Mouse (Mus musculus) spleen, adult 2 months (tissue): Measurements from ENCODE around the gene Gabbr2.

Experiments used
- CTCF ChIP-seq: fragments of 200-500 bp; IDR thresholded peaks from 2 replicates; pipeline ENCODE4 v1.5.1; 2011; ENCODE audit warnings: mild to moderate bottlenecking, inconsistent platforms; ENCODE audit not compliant: insufficient read depth, insufficient read length, insufficient replicate concordance; ENCODE audit errors: extremely low read depth
- POLR2A ChIP-seq: fragments of 200-500 bp; IDR thresholded peaks from 2 replicates; pipeline ENCODE4 v1.6.1; 2011; ENCODE audit warnings: low read depth, low read length, inconsistent platforms

GRCm38 (mm10) chr4:46736910-46737511 is 254.7 kb downstream of the Gabbr2 start:
- TF ChIP-seq POLR2A = no peak
- no peak for TF ChIP-seq CTCF
